Mouse (Mus musculus): Measurements from ENCODE around the gene Lsamp. TPM values are rescaled to one million over a fixed set of nuclear protein-coding genes. Genes with fewer than 3 reads are reported as not detected.

Lsamp gene
- total RNA-seq, 1 experiment from 2014 or later: 7.4 TPM

DNA sequence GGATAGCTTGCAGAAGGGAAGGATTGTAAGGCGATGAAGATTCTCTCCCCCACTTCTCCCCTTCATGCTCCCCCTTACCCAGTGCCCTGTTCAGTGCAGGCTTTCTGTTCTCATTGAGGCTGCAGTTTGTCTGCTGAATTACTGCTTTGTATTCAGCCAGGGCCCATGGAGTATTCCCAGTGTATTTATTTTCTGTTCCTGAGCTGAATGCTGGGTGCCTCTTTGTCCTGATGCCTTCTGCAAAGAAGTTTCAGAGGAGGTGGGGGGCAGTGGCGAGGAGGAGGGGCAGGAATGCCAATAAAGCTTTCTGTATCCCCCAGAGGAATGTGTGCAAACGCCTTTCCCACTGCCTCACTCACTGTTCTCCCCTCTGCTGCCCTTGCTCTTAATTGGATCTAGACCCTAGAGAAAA, 1567.7 kb downstream of the Lsamp start:
- DNase-seq: no peak

DNA sequence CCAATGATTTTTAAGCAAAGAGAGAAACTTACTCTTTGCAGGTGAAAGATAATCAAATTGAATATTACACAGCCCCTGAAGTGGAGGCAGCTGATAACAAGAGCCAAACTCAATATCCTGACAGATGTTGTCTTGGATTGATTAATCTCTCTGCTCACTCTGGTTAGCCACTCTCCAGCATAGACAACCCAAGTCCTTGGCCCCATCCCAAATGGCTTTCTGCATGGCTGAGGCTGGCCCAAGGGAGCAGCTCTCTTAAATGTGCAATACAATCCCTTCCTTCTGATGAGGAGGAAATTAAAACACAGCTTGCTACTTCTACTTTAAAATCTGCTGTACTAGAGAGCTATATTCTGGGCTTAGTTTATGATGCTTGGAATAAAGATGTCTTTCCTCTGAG, 1572.9 kb downstream of the Lsamp start:
- no peak for DNase-seq

DNA sequence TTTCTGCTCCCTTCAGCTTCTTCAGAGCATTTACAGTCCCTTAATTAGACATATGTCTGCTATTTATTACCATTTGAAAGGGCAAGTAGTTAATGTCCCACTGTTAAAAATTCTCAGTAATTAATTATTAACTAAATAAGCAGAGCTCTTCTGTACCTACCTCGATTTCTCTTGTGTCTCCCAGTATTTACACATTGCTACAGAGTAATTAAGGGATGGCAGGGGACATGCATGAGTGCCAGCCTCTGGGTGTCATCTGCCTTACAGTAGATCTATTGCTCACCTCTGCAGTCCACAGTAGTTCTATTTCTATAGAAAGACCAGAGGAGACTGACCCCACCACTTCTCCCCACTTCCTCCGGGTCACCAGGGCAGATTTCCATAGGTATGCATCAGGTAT, 1581.1 kb downstream of the Lsamp start:
- DNase-seq: no peak

DNA sequence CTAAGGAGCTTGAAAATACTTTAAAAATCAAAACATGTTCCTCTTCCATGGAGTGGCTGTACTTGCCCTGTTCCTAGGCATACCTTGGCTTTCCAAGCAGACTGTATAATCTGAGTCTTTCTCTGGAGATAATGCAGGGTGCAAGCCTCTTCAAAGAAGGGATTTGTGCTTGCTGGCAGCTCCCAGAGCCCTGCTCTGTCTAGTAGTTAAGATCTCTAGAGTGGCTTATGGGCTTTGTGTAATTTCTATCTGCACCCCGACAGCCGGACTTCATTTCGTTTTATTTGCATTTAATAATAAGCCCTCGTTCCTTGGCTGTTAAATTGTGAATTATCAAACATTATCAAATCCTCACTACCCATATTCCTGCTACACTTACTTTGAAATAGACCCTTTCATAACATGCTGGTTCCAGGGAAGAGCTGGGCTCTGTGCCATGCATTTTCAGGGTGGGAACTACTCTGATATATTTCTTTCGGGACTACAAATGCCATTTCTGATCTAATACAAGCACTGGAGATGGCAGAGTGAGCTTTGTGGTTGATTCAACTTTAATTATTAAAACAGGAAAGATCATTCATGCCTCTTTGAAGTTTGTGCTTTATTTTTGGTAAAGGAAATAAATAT, 1604.6 kb downstream of the Lsamp start:
- DNase-seq: no peak

DNA sequence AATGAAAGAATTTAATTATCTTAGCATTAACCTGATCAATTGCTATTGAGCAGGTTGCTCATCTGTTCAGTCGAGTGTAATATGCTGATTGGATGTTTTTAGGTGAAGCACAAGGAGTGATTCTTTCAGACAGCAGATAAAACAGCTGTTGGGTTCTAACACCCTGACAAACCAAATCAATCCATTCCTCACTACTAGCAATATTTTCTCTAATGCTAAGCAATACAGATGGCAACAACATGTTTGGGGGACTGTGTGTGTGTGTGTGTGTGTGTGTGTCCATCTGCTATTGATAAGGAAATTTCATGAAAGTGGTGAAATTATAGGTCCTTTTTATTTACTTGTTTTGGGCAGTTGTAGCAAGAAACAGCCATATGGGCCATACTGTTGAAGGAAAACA, 1628.1 kb downstream of the Lsamp start:
- DNase-seq: no peak

DNA sequence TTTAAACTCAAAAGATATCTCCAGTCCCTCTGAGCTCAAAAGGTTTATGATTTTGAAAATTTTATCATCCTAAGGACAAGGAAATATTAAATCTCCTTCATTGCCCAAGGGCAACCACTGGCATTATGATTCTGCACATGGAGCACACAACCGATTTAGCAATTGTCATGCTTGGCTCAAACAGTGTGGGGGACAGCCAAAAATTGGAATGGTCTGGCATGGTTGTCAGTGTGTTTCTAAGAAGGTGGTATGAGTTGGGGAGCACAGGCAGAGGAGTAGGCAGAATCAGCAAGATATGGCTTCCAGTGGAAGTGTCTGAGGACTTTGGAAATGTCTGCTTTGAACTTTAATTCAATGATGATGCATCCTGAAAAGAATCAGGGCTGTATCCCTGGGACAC, 1639.7 kb downstream of the Lsamp start:
- DNase-seq: no peak

DNA sequence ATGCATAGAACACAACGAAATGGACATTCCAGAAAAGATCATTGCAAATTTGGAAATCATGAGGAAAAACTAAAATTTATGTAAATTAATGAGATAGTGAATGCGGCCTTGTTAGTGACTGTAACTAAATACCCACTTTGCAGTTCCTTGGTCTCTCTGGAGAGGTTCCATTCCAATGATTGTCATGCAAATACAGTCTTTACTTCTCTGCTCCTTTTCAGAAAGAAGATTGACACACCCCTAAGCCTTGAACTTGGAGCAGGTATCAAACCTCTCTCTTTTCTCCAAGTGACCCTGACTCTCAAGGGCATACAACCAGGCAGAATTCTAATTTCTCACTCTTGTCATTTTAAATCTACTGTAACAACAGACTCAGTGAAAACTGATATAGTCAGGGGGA, 1649.7 kb downstream of the Lsamp start:
- no peak for DNase-seq

DNA sequence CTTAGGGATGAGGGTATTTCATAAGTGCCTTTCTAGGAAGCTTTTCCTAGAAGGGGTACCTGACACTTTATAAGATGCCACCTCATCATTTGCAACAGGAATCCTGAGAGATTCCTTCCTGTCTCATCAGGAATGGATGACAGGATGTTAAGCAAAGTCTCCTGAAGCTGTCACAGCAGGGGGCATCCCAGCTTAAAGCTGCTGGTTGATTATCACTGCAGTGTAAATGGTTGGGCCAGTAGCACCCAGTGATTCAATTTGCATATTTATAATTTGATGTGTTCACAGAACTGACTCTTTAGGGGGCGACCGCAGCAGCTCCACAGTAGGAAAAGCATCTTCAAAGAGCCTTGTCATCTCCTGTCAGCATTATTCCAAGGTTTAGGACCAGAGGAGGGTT, 1656.7 kb downstream of the Lsamp start:
- no peak for DNase-seq

DNA sequence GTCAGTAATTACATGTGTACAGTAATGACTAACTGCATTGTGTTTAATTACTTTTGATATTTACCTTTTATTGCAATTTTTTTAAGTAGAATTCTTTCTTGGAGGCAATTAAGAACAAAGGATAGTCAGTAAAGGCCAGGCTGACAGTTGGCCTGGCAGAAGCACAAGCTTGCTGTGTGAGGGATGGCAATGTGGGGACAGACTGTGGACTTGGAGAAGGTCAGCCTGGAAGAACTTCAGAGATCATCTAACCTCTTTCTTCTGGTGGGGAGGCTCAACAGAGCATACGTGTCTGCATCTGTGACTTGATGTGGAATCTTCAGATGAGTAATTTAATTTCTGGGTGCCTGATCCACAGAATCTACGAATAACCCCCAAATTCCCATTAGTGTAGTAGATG, 1669.1 kb downstream of the Lsamp start:
- DNase-seq: no peak

DNA sequence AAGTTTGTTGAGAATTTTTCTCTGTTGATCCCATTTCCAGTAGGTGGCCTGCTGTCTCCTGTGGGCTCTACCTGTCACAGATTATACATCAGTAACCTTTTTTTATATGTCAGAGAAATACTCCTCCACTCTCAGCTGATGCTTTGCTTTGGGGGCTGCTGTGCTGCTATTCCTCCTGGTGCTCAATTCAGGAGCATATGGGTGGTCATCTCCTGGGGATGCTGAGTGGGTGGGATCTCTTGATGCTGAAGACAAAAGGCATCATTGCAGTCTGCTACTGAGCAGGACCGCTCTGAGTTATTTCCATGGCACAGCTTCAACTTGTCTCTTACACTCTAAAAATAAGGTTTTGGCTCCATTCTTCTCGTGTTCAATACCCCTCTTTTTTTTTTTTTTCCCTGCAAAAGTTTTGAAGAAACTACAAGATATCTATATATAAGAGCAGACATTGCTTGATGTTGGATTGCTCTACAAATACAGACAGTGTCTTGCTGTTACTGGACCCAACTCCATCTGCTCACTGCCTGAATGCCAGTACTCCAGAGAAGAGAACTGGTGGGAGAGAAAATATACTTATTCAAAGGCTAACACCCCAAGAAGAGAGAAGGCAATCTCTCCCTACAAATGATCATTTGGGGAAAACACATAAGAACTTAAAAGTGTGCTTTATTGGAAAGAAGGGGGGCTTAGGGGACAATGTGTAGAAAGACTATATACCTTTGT, 1690.3 kb downstream of the Lsamp start:
- no peak for DNase-seq

DNA sequence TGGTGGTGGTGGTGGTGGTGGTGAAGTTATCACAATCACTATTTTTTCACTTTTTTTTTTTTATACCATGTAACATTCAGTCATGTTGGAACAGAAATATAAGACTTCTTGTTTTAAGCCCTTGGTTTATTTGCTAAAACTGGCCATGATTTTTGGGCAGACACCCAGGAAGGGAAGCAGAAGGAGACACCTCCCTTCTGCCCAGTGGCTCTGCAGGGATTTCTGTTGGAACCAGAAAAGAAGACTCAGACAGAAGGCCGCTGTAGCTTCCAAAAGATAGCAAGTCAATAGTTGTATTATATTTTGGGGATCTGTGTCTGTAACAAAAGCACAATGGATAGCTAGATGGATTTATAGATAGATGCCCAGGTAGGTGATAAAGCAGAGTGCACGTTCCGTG, 1691.6 kb downstream of the Lsamp start:
- DNase-seq: no peak

DNA sequence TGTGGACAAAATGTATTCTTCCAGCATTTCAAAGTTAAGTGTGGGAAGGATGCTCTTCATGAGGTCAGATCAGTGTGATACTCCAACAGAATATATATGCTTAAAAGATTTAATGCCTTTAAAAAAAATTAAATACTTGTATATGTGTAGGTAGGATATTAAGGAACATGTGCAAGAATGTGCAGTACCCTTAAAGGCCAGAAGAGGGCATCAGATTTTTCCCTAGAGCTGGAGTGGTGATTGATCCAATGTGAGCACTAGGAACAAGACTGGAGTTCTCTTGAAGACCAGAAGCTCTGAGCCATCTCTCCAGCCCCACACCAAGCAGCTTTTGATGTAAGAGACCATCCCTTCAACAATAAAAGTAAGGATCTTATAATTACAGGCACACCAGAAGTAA, 1708.3 kb downstream of the Lsamp start:
- peak; percentile 19 for DNase-seq

DNA sequence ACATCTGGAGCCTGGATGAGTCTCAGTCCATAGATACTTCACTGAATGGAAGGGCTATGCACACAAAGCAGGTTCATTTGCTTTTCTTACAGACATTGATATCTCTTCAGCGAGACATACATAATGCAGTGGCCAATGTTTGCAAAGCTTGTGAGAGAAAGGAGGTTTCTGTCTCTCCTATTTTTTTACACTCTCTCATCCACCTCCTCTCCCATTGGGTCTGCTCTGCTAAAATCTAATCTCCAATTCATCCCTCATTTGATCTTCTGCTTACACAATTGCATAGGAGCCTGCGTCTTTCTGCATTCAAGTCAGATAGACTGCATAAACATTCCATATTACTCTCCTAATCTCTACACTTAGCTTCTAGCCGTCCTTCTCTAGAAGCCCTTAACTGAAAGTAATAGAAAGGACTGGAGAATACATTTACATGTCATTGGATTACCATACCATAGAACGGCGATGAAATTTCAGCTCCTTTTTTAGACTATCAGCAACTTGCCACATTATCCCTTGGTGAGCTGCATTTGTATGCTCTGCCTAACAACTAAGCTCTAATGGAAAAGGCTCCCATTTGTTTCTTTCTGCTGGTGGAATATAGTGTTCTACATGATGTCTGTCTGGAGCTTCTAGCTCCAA, 1717.7 kb downstream of the Lsamp start:
- DNase-seq: no peak

DNA sequence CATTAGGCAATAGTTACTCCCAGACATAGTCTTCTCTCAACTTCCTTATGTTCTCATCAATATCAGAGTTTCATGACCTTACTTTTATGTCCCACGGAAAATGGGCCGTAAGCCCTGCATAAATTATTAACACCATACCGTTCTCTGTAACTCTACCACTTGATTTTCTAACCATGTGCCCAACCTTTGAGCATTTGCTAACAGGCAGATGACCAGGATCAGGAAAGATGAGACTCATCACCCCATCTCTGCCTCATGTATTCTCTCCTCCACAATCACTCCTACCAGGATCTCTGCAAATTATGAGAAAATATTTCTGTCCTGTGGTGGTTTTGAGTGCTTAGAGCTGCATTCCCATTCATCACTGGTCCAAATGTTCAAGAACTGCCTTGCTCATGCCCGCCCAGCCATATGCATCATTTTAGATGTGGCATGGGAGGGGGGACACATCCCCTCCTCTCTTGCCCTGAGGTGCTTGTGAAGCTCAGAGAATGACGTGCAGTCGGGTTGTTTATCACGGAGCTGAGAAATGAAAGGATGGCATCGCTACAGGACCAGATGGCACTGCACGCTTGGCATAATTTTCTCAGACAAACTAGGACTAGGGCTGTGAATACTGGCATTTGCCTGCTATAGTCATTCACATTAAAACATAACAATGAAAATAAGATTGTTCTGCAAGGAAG, 1744.9 kb downstream of the Lsamp start:
- DNase-seq: no peak

DNA sequence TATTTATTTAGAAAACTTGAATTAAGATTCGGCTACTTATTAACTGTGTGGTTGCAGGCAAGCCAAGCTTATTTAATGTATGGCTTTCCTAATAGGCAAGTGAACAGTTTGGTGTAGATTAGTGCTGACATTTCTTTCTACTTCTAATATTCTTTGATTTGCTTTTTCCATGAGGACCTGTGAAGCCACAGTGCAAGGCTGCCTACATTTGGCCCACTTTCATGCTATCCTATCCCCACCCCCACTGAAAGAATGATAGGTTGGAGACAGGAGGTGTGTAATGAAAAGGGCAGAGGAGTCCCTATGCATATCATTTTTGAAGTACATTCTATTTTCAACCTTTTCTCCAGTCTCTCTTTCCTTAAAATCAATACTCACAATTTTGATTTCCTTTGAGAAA, 1745.8 kb downstream of the Lsamp start:
- no peak for DNase-seq

DNA sequence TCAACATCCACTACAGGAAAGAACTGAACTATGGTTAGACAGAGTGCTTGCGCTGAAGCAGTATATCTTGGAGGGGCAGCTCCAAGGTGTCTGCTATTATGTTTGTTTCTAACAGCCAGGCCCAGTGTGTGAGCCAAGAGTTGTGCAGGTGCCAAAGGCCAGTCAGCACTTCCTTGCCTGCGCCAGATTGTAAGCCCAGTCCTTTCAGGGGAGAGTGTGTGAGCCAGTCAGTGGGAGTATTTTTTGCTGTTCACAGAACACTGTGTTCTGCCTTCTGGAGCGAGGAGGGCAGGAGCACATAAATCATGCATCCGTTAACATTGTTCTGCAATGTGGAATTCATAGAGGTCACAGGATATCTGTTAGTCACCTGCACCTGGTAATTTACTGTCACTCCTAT, 1760.9 kb downstream of the Lsamp start:
- DNase-seq: peak; percentile 38

DNA sequence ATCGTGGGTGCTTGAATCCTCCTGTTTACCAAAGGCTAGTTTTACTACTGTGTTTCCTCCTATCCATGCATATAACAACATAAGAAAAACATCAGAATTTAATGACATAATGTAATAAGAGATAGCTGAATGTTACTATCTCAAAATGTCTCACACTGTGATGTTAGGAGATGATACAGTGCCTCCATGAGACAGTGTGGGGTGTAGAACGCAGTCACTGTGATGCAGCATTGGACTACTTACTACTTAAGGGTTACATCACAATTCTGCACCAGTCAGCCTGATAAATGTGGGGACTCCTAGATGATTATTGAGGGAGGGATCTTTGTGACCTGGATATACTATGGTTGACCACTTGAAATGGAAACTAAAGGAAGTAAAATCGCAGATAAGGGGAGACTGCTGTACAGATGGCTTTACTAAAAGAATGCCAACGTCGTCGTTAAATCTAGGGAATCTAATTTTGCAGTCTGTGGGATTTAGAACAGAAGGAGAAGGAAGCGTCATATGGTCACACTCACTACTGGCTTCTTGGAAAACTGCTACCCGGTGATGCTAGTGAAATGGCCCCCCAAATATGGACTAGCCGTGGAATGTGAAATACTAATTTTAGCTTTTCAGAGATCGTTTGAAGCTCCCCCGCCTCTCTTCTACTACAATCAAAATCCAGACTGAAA, 1762.2 kb downstream of the Lsamp start:
- DNase-seq: no peak

DNA sequence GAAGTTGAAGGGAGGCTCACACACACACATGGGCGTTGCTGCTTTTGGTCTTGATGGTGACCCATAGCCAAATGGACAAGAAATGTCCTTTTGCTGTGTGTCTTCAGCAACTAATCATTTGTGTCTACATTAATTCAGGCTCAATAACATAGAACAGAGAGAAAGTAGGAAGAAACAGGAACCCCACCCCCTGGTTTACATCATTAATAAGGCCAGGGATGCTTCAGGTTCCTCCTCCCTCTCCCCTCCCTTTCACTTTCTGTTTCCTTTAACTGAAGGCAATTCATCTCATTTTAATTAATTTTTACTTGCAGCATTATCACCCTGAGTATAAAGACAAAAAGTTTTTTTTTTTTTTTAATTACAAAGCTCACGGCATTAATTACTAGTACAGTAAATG, 1763.7 kb downstream of the Lsamp start:
- DNase-seq: no peak

DNA sequence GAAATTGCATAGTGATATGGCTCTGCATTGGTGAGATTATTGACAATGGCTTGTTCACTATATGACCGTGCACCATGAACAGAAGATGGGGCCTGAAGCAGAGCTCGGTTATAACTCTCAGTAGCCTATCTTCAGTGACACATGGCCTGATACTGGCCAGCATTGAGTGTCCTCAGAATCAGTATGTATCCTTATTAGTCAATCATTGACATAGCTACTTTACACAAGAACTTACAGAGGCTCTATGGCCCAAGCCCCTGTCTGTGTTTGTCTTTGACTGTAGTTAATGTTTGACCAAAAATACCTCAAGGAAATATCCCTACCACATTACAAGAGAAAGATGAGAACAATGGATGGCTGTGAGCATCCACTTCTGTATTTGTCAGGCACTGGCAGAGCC, 1764.6 kb downstream of the Lsamp start:
- DNase-seq: no peak

DNA sequence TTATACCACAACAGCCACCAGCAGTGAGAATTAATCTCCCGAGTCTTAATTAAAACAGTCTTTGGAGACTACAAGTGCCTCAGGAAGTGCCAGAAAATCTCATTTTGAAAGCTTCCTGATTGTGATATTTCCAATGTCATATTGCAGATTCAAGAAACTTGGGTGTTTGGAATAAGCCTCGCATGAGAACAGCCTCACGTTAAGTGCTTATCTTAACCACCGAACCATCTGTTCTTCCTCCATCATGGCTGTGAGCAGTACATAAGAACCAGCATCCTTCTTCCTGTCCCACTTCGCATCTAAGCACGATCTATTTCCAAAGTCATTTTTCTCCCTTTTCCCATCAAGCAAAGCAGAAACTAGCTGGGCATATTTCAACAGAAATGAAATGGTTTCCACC, 1780.1 kb downstream of the Lsamp start:
- DNase-seq: no peak

DNA sequence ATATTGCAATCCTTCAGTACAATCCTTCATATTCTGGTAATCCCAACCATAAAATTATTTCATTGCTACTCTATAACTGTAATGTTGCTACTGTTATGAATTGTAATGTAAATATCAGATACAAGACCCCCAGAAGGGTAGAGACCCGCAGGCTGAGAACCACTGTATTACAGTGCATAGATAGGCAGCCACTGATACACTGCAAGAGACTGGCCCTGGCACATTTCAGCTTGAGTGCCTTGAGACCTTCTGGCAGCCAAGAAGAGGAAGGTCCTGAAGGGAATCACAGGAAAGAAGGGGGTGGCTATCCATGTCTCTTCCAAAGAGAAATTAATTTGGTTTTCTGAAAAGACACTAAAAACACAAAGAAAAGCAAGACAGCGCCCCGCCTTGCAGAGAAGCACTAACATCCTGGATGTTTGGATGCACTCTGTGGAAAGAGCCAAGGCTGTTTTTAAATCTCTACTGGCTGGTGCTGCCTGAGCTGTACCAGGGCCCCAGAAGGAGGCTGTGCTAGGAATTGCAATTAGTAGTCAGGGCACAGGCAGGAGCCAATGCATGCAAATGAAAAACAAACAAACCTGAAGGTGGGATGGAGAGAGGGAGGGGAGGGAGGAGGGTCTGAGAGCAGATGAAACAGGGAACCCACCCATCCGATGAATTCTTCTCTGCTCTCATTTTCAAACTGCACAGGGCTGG, 1787.4 kb downstream of the Lsamp start:
- DNase-seq: no peak

DNA sequence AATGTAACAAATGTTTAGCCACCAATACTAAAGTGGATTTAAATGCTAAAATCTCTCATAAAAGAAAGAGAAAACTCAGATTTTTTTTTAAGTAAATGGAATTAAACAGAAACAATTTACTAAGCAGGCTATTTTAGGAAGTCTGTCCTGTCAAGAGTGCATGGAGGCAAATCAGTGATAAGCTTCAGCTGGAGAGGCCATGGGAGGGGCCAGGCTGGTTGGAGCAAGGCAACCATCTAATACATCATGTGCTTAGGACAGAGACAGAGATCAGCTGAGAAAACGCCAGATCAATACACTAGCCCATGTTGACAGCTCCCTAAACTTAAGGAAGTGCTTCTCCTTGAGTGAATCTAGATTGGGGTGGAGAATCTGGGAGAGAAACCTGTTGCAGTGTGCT, 1793.4 kb downstream of the Lsamp start:
- no peak for DNase-seq
